ENCODE assay signal across 8 mouse cellular contexts in genomic region chr5:124206481-124207038, GRCm38 (mm10). TPM values are rescaled to one million over a fixed set of nuclear protein-coding genes. Genes with fewer than 3 reads are reported as not detected.
DNase-seq lines count a peak whose midpoint lies in the region; ATAC-seq and TF ChIP-seq lines count a peak whose summit lies in the region.
"Had no signal": no experiment of that assay in that cellular context is flagged by ENCODE, and none has a peak within 500 bp of the region (broad histone marks: within the 10 kb centered on the region; RNA-seq: fewer than 3 reads in every experiment).

No protein-coding gene starts in this region.

- H3K4me3 ChIP-seq in testis, adult 2 months (ENCODE audit: control insufficient read depth, low read depth, low read length), result no peak overlapping the region
- H3K4me3 ChIP-seq in heart, embryonic 14.5 days (ENCODE audit: control insufficient read depth in 1 of 2, insufficient read depth in 1 of 2, low read depth in 1 of 2, low read length in 2 of 2), result no peak overlapping the region
- H3K4me3 ChIP-seq in limb, embryonic 13.5 days, result no peak overlapping the region
- H3K4me3 ChIP-seq: liver, embryonic 15.5 days had no signal

- H3K4me2 ChIP-seq in heart, embryonic 14.5 days (ENCODE audit: low read length), result peak overlapping the region; percentile 49
- no peak overlapping the region for H3K4me2 ChIP-seq in limb, embryonic 13.5 days (replicated peaks)

- peak; percentile 66 for ATAC-seq in heart, embryonic 14.5 days (ENCODE audit: insufficient number of reproducible peaks, insufficient read depth, low FRiP score, low read depth)
- peak; percentile 63; the same call in 1 of the 2 replicates for ATAC-seq in limb, embryonic 13.5 days (ENCODE audit: low FRiP score, low read depth)

- WGBS in heart, embryonic 14.5 days, result 7% methylated on average over 13 of the region's 13 CpGs
- WGBS in limb, embryonic 13.5 days, result 26% methylated on average over 13 of the region's 13 CpGs

- H3K4me1 ChIP-seq in testis, adult 2 months (ENCODE audit: control insufficient read depth, insufficient read depth, low read length), result no peaks in the 10 kb centered on the region; the same call in 1 of the 2 replicates
- peaks cover 86 to 94% of the 10 kb centered on the region in 2 experiments for H3K4me1 ChIP-seq in heart, embryonic 14.5 days (ENCODE audit: control insufficient read depth in 2 of 2, insufficient read depth in 2 of 2, low read length in 2 of 2)
- peaks cover 32% of the 10 kb centered on the region for H3K4me1 ChIP-seq in limb, embryonic 13.5 days

- DNase-seq in testis, postnatal 10 days (ENCODE audit: low spot score), result no peak
- DNase-seq in retina, postnatal 1 day, result peak; percentile 78
- DNase-seq in layer of hippocampus, adult 9-10 months (ENCODE audit: low spot score), result no peak
- no peak for DNase-seq in ovary, postnatal 14 days (ENCODE audit: low spot score)

- no peak for TF ChIP-seq CTCF in testis, adult 2 months (IDR thresholded peaks at IDR 0.05; ENCODE audit: control insufficient read depth, insufficient read depth, insufficient replicate concordance, low read depth, low read length)

- no peaks in the 10 kb centered on the region for H3K36me3 ChIP-seq in testis, adult 2 months (ENCODE audit: control insufficient read depth, insufficient read depth, low read length)
- H3K36me3 ChIP-seq in heart, embryonic 14.5 days (ENCODE audit: control insufficient read depth, insufficient read depth, low read length), result peaks cover 3% of the 10 kb centered on the region; the same call in 1 of the 2 replicates
- peaks cover 4% of the 10 kb centered on the region; the same call in 1 of the 2 replicates for H3K36me3 ChIP-seq in limb, embryonic 13.5 days
- H3K36me3 ChIP-seq: liver, embryonic 15.5 days had no signal

- no peak for TF ChIP-seq POLR2A in testis, adult 2 months (IDR thresholded peaks at IDR 0.05; ENCODE audit: control insufficient read depth, low read depth, low read length)

- H3K9me3 ChIP-seq in heart, embryonic 14.5 days (ENCODE audit: control insufficient read depth, low read length), result no peaks in the 10 kb centered on the region
- no peaks in the 10 kb centered on the region for H3K9me3 ChIP-seq in limb, embryonic 13.5 days
- H3K9me3 ChIP-seq: liver, embryonic 15.5 days had no signal

- H3K9ac ChIP-seq in heart, embryonic 14.5 days (ENCODE audit: low read length), result peak overlapping the region; percentile 73
- H3K9ac ChIP-seq in limb, embryonic 13.5 days, result no peak overlapping the region
- H3K9ac ChIP-seq: liver, embryonic 15.5 days had no signal

- peak overlapping the region; percentile 29; the same call in 1 of the 2 replicates for H3K27ac ChIP-seq in testis, adult 2 months (ENCODE audit: control insufficient read depth, insufficient read depth, low read depth, low read length)
- peak overlapping the region; percentile 85 to 99 for H3K27ac ChIP-seq in heart, embryonic 14.5 days (replicated peaks in 1 of 2; ENCODE audit: control insufficient read depth in 1 of 2, insufficient read depth in 1 of 2, low read depth in 2 of 2, low read length in 2 of 2)
- H3K27ac ChIP-seq in limb, embryonic 13.5 days, result 0 out of 2 replicates have a peak overlapping the region, but pooled peaks have one; percentile 22
- H3K27ac ChIP-seq: liver, embryonic 15.5 days had no signal

- no peaks in the 10 kb centered on the region for H3K27me3 ChIP-seq in testis, adult 2 months (ENCODE audit: control insufficient read depth, insufficient read depth, low read length)
- H3K27me3 ChIP-seq in heart, embryonic 14.5 days (ENCODE audit: control insufficient read depth, insufficient read depth, low read length), result no peaks in the 10 kb centered on the region
- no peaks in the 10 kb centered on the region for H3K27me3 ChIP-seq in limb, embryonic 13.5 days
- H3K27me3 ChIP-seq: liver, embryonic 15.5 days had no signal

RNA-seq across cellular contexts. Expression of gene Pitpnm2, which starts 43.0 kb away (rescaled TPM):
- 54.9 and 61.9 TPM in 2 replicates for polyA plus RNA-seq in testis, adult 2 months (2012; rRNA removed)
- 10.2 and 12.0 TPM in 2 replicates for polyA plus RNA-seq in heart, embryonic 14.5 days (2014; fragmentation: Nextera tagmentation; extraction: Ambion mirVana)
- 3.5 and 4.2 TPM in 2 replicates for polyA plus RNA-seq in limb, embryonic 13.5 days (2015; fragmentation: Nextera tagmentation; extraction: Ambion mirVana)

Comparison
In these comparisons a context has a peak if more than half of its experiments do, and no peak if none do; other contexts are left out.
1. H3K27ac ChIP-seq: peak in every context shown above with its lines; median percentile 92 in heart, embryonic 14.5 days; 29 in testis, adult 2 months; 22 in limb, embryonic 13.5 days.